Comparison of ENCODE assay signal across 8 mouse cellular contexts in genomic region chr2:120567798-120568320, GRCm38 (mm10). TPM values are rescaled to one million over a fixed set of nuclear protein-coding genes. Genes with fewer than 3 reads are reported as not detected.
DNase-seq lines count a peak whose midpoint lies in the region; ATAC-seq and TF ChIP-seq lines count a peak whose summit lies in the region.

No protein-coding gene starts in this region.

- WGBS in heart, embryonic 10.5 days = under 1% methylated on average over 22 of the region's 22 CpGs
- under 1% methylated on average over 22 of the region's 22 CpGs for WGBS in heart, embryonic 16.5 days

- peaks cover 12% of the 10 kb centered on the region; the same call in 1 of the 2 replicates for H3K4me1 ChIP-seq in heart, embryonic 10.5 days
- peaks cover 2 to 3% of the 10 kb centered on the region in 2 experiments; a peak in 1 of 4 replicates for H3K4me1 ChIP-seq in ES-E14 (ENCODE audit: control insufficient read depth in 2 of 2, insufficient read depth in 2 of 2, low read length in 2 of 2, poor library complexity in 1 of 2)
- H3K4me1 ChIP-seq in heart, embryonic 16.5 days (ENCODE audit: control insufficient read depth, insufficient read depth, low read length) = peaks cover 13% of the 10 kb centered on the region
- H3K4me1 ChIP-seq in megakaryocyte, embryonic 14.5 days = peaks cover 59% of the 10 kb centered on the region

- no peak for DNase-seq in heart, embryonic 10.5 days (ENCODE audit: low spot score)
- DNase-seq in heart, postnatal 4 days = no peak
- no peak for DNase-seq in ES-E14 (ENCODE audit: low read depth, low spot score)
- no peak for DNase-seq in frontal cortex, postnatal 14 days (ENCODE audit: low spot score in 2 of 2)
- DNase-seq in cerebellum, adult 11-12 months = no peak
- no peak for DNase-seq in thymus, postnatal 25 days

- peak overlapping the region; percentile 71 for H3K4me2 ChIP-seq in heart, embryonic 16.5 days (ENCODE audit: low read depth, low read length)

- no peaks in the 10 kb centered on the region for H3K27me3 ChIP-seq in heart, embryonic 10.5 days (ENCODE audit: insufficient read depth, poor library complexity, severe bottlenecking)
- H3K27me3 ChIP-seq in heart, embryonic 16.5 days (ENCODE audit: control insufficient read depth, insufficient read depth, low read length) = no peaks in the 10 kb centered on the region
- H3K27me3 ChIP-seq in megakaryocyte, embryonic 14.5 days (replicated peaks) = no peaks in the 10 kb centered on the region

- in situ Hi-C loops in ES-E14 (cut with MboI; ENCODE audit: low sequenced_read_pairs in 2 of 2, unreplicated experiment in 2 of 2) = no loop called here

- peak; percentile 73 for ATAC-seq in heart, embryonic 16.5 days (replicated peaks; ENCODE audit: extremely low read depth, insufficient read depth, low FRiP score)

- no peaks in the 10 kb centered on the region for H3K9me3 ChIP-seq in heart, embryonic 10.5 days
- H3K9me3 ChIP-seq in ES-E14 (ENCODE audit: control insufficient read depth, insufficient read depth, low read depth, low read length) = no peaks in the 10 kb centered on the region
- no peaks in the 10 kb centered on the region for H3K9me3 ChIP-seq in heart, embryonic 16.5 days (replicated peaks; ENCODE audit: control insufficient read depth, low read length)
- H3K9me3 ChIP-seq in megakaryocyte, embryonic 14.5 days = no peaks in the 10 kb centered on the region

- H3K4me3 ChIP-seq in heart, embryonic 10.5 days = peak overlapping the region; percentile 82
- peak overlapping the region; percentile 75 to 89 for H3K4me3 ChIP-seq in ES-E14 (ENCODE audit: insufficient read depth in 1 of 2, low read depth in 1 of 2, low read length in 2 of 2, poor library complexity in 1 of 2, severe bottlenecking in 1 of 2)
- peak overlapping the region; percentile 69 for H3K4me3 ChIP-seq in heart, embryonic 16.5 days (ENCODE audit: low read length)
- H3K4me3 ChIP-seq in megakaryocyte, embryonic 14.5 days (replicated peaks) = peak overlapping the region; percentile 93

- peaks cover 8% of the 10 kb centered on the region; the same call in 1 of the 2 replicates for H3K36me3 ChIP-seq in heart, embryonic 10.5 days
- no peaks in the 10 kb centered on the region for H3K36me3 ChIP-seq in ES-E14 (ENCODE audit: control insufficient read depth, insufficient read depth, low read length, poor library complexity, severe bottlenecking)
- H3K36me3 ChIP-seq in heart, embryonic 16.5 days (ENCODE audit: control insufficient read depth, insufficient read depth) = peaks cover 2% of the 10 kb centered on the region; the same call in 1 of the 2 replicates
- peaks cover 27% of the 10 kb centered on the region for H3K36me3 ChIP-seq in megakaryocyte, embryonic 14.5 days (replicated peaks; ENCODE audit: low read length)

- peak overlapping the region; percentile 95 for H3K27ac ChIP-seq in heart, embryonic 10.5 days
- H3K27ac ChIP-seq in ES-E14 (ENCODE audit: insufficient read depth, low read depth, low read length, poor library complexity, severe bottlenecking) = no peak overlapping the region
- H3K27ac ChIP-seq in heart, embryonic 16.5 days (ENCODE audit: low read length) = peak overlapping the region; percentile 88

- H3K9ac ChIP-seq in ES-E14 (ENCODE audit: insufficient read depth, low read depth, low read length, poor library complexity, severe bottlenecking) = peak overlapping the region; percentile 91
- H3K9ac ChIP-seq in heart, embryonic 16.5 days (ENCODE audit: low read length) = peak overlapping the region; percentile 86

TF ChIP-seq in ES-E14, 5 proteins besides CTCF, POLR2A, EP300 and RAD21:
- TF ChIP-seq ZNF384 (IDR thresholded peaks at IDR 0.05; ENCODE audit: low read depth, low read length) (no peak), ZC3H11A (IDR thresholded peaks at IDR 0.05; ENCODE audit: borderline replicate concordance, low read depth, low read length) (no peak), MAFK (IDR thresholded peaks at IDR 0.05; ENCODE audit: insufficient read depth, low read depth, low read length) (no peak), HCFC1 (IDR thresholded peaks at IDR 0.05; ENCODE audit: borderline replicate concordance, insufficient read depth, low read length) (no peak), CHD2 (IDR thresholded peaks at IDR 0.05; ENCODE audit: low read depth, low read length) (no peak)

RNA-seq across cellular contexts. Expression of gene Snap23, which starts 0.4 kb away (rescaled TPM):
- 65.7 and 66.3 TPM in 2 replicates for polyA plus RNA-seq in heart, embryonic 10.5 days (2016; fragmentation: Nextera tagmentation; extraction: Ambion mirVana)
- 10 to 100 TPM; 41.5 to 47.7 TPM for total RNA-seq in heart, postnatal 4 days (2021)
- 29.8 and 40.0 TPM in 2 replicates for total RNA-seq in ES-E14 (2012; rRNA removed)
- polyA plus RNA-seq in heart, embryonic 16.5 days (2015; fragmentation: Nextera tagmentation; extraction: Ambion mirVana) = 46.1 and 53.8 TPM in 2 replicates
- 4.7 and 18.1 TPM in 2 replicates for polyA plus RNA-seq in megakaryocyte, embryonic 14.5 days (2012; ENCODE audit: insufficient read depth, low replicate concordance)

RNA-seq across cellular contexts. Expression of gene Zfp106, which starts 4.2 kb away (rescaled TPM):
- 59.7 and 64.8 TPM in 2 replicates for polyA plus RNA-seq in heart, embryonic 10.5 days (2016; fragmentation: Nextera tagmentation; extraction: Ambion mirVana)
- 100 to 1,000 TPM; 154 to 160 TPM for total RNA-seq in heart, postnatal 4 days (2021)
- 117 and 119 TPM in 2 replicates for total RNA-seq in ES-E14 (2012; rRNA removed)
- polyA plus RNA-seq in heart, embryonic 16.5 days (2015; fragmentation: Nextera tagmentation; extraction: Ambion mirVana) = 35.8 and 47.4 TPM in 2 replicates
- polyA plus RNA-seq in megakaryocyte, embryonic 14.5 days (2012; ENCODE audit: insufficient read depth, low replicate concordance) = 1.5 and 7.7 TPM in 2 replicates

RNA-seq across cellular contexts. Expression of gene Haus2, which starts 41.3 kb away (rescaled TPM):
- polyA plus RNA-seq in heart, embryonic 10.5 days (2016; fragmentation: Nextera tagmentation; extraction: Ambion mirVana) = 27.4 and 28.5 TPM in 2 replicates
- total RNA-seq in heart, postnatal 4 days (2021) = 10 to 100 TPM; 15.7 to 16.0 TPM
- 13.6 and 18.6 TPM in 2 replicates for total RNA-seq in ES-E14 (2012; rRNA removed)
- 17.7 and 19.3 TPM in 2 replicates for polyA plus RNA-seq in heart, embryonic 16.5 days (2015; fragmentation: Nextera tagmentation; extraction: Ambion mirVana)
- polyA plus RNA-seq in megakaryocyte, embryonic 14.5 days (2012; ENCODE audit: insufficient read depth, low replicate concordance) = 0.89 and 1.6 TPM in 2 replicates

RNA-seq across cellular contexts. Expression of gene Lrrc57, which starts 41.5 kb away (rescaled TPM):
- polyA plus RNA-seq in heart, embryonic 10.5 days (2016; fragmentation: Nextera tagmentation; extraction: Ambion mirVana) = 21.0 and 21.3 TPM in 2 replicates
- 10 to 100 TPM; 13.7 to 14.0 TPM for total RNA-seq in heart, postnatal 4 days (2021)
- total RNA-seq in ES-E14 (2012; rRNA removed) = 12.8 and 14.7 TPM in 2 replicates
- polyA plus RNA-seq in heart, embryonic 16.5 days (2015; fragmentation: Nextera tagmentation; extraction: Ambion mirVana) = 22.5 and 25.7 TPM in 2 replicates
- 2.1 TPM in 1 of 2 replicates, not detected in the other for polyA plus RNA-seq in megakaryocyte, embryonic 14.5 days (2012; ENCODE audit: insufficient read depth, low replicate concordance)
